Mouse (Mus musculus) megakaryocyte progenitor cell, adult 5-6 weeks (primary cell): ENCODE data around the gene Ninj2. TPM values are rescaled to one million over a fixed set of nuclear protein-coding genes. Genes with fewer than 3 reads are reported as not detected.
A peak's percentile ranks its signal among the peaks of the same experiment; 100 is the strongest.

Experiments
- ATAC-seq: replicated peaks from 2 replicates; pipeline ENCODE4 v1.8.0; 2016; ENCODE audit warnings: mild to moderate bottlenecking, moderate TSS enrichment, inconsistent platforms; ENCODE audit not compliant: poor library complexity
- total RNA-seq, 2 experiments: library from RNA; stranded (forward) in 1 of 2; stranded (reverse) in 1 of 2; fragments of 157-497, 149-512 nt in 1 of 2; fragments of 200-1000 nt in 1 of 2; gene quantifications; 2 replicates each; pipeline versions ENCODE4 v1.2.3 to v1.2.4; 2015 to 2017

Gene Ninj2
- total RNA-seq, 2 experiments from 2014 or later = not detected

GRCm38 (mm10) chr6:120174028-120174601 lies 81.0 kb downstream of the Ninj2 start:
- ATAC-seq = peak; percentile 32; the same call in 1 of the 2 replicates

DNA sequence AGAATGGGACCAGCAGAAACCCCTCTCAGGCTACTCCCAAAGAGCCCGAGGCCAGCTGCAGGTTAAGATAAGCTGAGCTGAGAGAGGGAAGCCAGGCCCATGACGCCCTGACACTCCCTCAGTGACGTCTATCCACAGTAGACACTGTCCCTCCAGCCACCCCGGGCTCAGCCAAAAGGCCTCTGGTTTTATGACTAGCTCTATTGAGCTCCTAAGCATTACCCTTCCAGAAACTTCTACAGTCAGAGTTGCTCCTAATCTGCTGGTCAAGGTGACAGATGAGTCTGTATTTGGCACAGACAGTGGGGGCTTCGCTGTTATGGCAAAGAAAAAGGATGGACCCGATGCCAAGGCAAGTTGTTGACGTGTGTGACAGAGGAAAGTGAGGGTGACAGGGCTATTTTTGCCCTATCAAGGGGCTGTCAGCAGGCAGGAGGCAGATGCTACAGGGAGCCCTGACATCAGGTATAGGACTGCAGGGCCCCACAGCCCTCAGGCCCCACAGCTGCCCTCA lies 81.5 kb downstream of the Ninj2 start:
- ATAC-seq = peak; percentile 92

GRCm38 (mm10) chr6:120175650-120176049 lies 82.5 kb downstream of the Ninj2 start:
- no peak for ATAC-seq

- ATAC-seq = peak; percentile 30
These were observed 86.0 kb downstream of the Ninj2 start for GRCm38 (mm10) chr6:120179044-120179755.

DNA sequence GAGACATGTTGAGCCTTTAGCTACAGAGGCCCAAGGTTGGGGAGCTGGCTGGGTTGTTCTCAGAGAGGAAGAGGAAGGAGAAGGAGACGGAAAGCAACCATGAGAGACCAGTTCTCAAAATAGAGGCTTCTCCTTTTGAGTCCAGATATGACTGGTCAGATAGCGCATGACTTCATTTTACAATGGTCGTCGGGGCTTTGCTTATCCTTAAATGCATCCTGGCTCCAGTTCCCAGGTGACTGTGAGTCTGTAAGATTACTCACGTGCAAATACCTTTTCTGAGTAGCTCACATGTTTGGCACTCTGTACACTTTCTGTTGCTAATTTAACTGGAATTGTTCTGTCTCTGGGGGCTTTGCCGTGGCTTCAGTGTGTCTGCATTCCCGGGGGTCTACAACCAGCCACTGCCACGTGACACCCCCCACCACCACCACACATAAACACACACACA lies 86.6 kb downstream of the Ninj2 start:
- peak; percentile 45 for ATAC-seq

DNA sequence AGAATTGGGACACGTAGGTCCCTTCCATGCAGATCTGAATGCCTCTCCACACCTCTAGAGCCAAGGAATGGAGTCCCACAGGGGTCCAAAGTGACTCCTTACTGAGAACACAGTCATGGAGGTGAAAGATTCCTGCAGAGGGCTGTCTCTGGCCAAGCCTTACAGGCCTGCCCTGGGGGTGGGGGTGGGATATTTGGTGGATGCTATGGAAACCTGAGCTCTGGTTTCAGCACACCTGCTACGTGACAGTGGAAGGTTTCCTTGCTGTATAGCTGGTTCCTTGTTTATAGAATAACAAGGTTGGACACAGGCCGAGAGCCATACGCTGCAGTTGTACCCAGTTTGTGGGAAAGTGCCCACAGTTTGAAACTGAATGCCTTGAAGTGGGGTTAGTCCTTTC lies 87.3 kb downstream of the Ninj2 start:
- ATAC-seq = no peak

DNA sequence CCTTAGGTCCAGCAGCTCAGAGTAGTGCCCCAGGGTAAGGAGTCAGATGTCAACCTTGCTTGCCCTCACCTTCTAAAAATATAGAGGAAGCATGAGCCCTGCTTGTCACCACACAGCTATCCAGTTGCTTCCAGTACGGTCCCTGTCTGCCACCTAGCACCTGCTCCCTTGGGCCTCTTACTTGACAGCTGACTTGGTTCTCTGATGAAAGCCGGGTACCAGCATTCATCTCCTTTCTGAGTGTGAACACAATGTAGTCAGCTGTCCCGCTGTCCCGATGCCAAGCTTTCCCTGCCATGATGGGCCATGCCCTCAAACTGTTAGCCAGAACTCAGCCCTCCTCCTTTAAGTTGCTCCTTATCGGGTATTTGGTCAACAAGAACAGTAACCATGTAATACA lies 89.0 kb downstream of the Ninj2 start:
- ATAC-seq = no peak

DNA sequence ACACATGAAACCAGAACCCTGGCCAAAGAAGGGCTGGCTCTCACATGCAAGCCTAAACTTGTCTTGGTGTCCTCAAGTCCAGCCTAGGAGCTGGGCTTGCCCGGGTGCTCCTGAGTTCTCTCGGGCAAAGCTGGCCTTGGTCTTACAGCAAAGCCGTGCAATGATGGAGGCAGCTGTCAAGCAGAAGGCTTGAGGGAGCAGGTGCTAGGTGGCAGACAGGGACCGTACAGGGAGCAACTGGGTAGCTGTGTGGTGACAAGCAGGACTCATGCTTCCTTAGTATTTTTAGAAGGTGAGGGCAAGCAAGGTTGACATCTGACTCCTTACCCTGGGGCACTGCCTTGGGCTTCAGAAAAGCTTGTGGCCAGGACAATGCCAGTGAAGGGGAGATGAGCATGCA lies 90.6 kb downstream of the Ninj2 start:
- ATAC-seq = no peak

DNA sequence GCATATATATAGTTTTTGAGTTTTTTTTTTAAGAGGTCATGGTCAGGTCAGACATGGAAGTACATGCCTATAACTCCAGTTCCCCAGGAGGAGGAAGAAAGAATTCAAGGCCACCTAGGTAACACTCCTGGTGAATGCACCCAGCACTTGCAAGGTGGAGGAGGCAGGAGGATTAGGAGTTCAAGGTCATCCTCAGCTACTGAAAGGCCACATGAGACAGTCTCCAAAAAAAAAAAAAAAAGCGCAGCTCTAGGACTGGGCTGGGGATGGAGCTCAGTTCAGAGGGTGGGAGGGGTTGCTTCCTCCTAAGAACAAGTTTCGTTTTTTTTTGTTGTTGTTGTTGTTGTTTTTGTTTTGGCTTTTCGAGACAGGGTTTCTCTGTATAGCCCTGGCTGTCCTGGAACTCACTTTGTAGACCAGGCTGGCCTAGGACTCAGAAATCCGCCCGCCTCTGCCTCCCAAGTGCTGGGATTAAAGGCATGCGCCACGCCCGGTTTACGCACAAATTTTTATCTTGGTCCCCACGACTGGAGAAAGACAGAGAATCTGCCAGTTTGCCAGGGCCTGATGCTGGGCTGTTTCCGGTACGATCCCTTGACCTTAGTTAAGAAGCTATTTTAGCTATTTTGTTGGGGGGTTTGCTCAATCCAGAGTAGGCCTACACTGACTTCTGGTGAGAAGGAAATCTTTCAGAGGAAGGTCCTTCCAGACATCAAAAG lies 92.0 kb downstream of the Ninj2 start:
- ATAC-seq = no peak

- ATAC-seq = no peak
These were observed 92.6 kb downstream of the Ninj2 start for GRCm38 (mm10) chr6:120185756-120186155.

DNA sequence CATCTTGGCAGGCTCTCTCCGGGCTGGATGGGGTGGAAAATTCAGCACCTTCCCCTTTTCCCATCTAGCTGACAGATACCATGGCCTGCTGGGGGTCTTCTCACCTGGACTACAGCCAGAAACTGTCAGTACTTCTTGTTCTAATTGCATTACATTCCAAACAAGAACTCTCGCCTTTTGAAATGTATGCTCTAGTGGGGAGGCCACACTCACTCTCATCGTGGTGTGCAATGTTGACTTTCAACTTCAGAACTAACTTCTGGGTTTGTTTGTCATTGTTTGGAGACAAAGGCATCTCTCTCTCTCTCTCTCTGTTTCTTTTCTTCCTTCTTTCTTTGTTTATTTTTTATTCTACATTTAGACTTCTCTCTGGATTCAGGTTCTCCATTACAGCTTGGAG lies 93.4 kb downstream of the Ninj2 start:
- ATAC-seq = no peak

DNA sequence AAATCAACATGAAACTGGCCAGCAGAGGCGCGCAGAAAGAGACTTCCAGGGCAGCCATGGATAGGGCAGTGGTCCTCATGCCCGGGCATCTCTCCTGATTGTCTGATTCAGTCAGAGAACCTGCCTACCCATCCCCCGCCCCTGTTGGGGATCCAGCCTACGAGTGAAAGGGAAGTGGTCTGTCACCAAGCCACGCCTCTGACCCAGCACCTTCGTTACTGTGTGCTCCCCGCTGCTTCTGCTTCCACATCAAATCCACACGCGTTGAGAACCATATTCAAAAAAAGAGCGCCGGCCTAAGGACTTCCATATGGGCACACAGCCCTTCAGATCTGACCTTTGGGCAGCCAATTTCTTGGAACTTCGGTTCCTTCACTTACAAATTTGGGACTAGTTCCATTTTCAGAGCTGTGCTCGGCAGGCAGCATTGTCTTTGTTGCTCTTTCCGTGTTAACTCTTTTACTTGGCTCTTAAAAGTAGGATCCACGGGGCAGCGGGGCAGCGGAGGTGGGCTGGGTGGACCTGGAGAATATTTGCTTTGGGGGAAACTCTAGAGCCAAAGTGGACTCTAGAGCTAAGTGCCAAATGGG lies 94.5 kb downstream of the Ninj2 start:
- ATAC-seq = peak; percentile 88

GRCm38 (mm10) chr6:120188376-120189235 lies 95.5 kb downstream of the Ninj2 start:
- peak; percentile 45 for ATAC-seq

DNA sequence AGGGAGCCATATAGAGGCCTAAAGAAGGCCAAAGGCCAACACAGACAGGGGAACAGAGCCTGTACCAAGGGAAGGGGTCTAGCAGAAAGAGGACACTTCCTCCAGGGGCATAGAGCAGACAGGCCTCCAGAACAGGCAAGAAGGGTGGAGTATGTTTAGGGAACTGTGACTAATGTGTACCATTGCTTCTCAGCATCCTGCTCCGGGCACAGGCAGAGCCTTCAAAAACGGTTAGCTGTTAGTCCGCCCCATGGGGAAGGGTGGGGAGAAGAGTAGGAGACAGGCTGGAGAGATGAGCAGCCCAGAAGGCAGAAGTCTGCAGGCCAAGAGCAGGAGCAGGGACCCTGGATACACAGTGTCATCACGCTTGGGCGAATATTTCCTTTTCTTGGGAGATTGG lies 96.1 kb downstream of the Ninj2 start:
- no peak; the same call in 1 of the 2 replicates for ATAC-seq

DNA sequence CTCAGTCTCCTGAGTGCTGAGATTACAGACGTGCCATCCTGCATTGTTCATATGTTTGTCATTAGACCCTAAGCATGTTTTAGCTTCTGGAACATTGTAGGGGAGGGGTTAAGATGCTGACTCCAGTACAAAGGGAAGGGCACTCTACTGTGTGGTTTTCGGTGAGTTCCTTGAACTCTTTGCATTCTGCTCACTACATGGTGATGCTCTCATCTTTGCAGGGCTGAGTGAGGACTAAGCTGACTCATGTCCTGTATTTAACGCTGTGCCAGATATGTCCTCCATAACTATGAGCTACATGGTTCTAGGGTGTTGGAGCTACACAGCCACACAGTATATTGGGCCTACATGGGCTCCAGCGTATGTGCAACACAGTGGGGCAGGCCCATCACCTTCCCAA lies 97.2 kb downstream of the Ninj2 start:
- no peak for ATAC-seq

GRCm38 (mm10) chr6:120190912-120191311 lies 97.8 kb downstream of the Ninj2 start:
- ATAC-seq = no peak

GRCm38 (mm10) chr6:120191396-120192170 lies 98.4 kb downstream of the Ninj2 start:
- ATAC-seq = no peak

DNA sequence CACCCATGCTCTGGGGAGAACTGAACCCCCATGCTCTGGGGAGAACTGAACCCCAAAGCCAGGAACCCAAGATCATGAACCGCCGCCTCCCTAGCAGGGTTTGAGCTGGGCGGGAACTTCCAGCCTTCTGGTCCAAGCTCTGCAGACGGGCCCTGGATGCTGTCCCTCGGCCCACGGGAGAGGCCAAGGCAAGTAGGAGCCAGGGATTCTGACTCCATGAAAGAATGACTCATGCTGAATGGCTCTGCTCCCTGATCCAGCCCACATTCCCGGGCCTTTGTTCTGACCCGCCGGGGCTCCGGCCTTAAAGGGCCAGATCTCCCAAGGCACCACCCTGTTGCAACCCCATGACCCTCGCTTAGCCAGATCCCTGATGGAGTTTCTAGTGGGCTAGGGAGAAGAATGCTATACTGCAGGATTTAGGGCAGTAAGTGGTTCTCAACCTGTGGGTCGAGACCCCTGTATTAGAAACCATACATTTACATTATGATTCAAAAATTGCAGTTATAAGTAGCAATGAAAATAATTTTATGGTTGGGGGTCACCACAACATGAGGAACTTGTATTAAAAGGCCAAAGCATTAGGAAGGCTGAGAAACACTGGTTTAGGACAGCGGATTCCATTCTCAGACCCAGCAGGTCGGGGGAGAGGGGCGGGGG lies 99.2 kb downstream of the Ninj2 start:
- no peak for ATAC-seq

DNA sequence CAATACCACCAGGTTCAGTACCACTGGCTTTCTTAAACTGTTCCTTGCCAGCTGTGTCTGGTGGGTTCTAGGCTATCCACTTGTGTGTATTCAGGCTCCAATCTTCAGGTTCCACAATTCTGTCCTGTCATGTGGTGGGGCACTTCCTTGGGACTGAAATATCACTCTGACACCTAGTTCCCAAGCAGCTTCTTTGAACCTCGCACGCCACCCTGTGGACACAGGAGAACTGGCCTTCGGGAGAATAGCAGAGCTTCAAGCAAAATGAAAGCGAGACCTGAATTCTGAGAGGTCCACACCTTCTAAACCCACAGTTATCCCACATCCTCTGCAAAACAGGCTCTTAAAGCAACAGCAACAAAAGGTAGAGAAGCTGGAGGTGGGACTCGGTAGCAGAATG lies 100.0 kb downstream of the Ninj2 start:
- peak; percentile 82 for ATAC-seq
